Mouse (Mus musculus) cerebellum, adult 11 months (tissue): ENCODE measurements around the gene Khdrbs1.

Experiments used
- DNase-seq: peaks from one replicate; pipeline ENCODE4 v3.0.0; 2022

Khdrbs1 gene

DNA sequence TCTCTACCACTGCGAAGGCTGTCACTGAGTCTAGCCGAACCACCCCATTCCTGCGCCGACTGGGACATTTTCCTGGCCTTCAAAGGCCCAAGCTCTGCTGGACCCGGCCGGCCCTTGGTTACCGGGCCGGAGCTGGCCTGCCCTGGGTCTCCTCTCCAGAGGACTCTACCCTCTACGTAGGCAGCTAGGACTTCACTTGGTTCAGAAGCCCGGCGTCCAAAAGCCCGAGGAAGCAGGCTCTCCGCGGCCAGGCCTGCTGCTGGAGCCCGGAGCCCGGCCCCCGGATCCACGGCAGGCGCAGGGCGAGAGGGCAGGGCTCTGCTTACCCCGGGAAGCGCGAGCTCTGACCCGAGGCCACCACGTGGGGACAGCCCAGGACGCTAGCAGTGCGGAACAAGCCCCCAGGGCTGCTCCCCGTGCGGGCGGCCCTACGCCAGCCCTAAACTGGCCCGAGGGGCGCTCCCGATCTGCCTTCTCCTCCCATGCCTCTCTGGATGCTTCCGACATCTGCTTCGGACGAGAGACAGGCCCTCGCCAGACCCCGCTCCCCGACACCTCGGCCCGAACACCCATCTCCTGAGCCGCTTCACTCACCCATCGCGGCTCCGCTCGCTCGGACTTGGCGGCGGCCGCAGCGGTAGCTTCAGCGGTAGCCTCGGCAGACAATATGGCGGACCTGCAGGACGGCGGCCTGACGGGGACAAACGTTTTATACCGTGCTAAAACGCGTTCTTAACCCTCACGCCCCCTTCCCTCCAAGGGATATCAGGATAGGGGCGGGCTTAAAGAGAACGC is 69.8 kb downstream of the Khdrbs1 start, which contains the start of gene Kpna6:
Gene Kpna6 (minus strand): TSS at position 685 of the 795 bp plus-strand sequence.
- peak; percentile 85 for DNase-seq

- DNase-seq = peak; percentile 33
Measured at GRCm38 (mm10) chr4:129671491-129672082, 70.5 kb downstream of the Khdrbs1 start.

- no peak for DNase-seq
Measured at GRCm38 (mm10) chr4:129662255-129662813, 79.8 kb downstream of the Khdrbs1 start.

GRCm38 (mm10) chr4:129661584-129661983 is 80.5 kb downstream of the Khdrbs1 start:
- DNase-seq = no peak

- DNase-seq = no peak
Measured at GRCm38 (mm10) chr4:129654770-129655169, 87.3 kb downstream of the Khdrbs1 start.
